Mouse (Mus musculus) CH12.LX (cell line): ENCODE data around the gene Gimap5.

Experiments
- CTCF ChIP-seq, 2 experiments: IDR thresholded peaks in 1 of 2; conservative IDR thresholded peaks in 1 of 2; 2 replicates each; pipeline ENCODE4 v1.5.1; 2011 to 2012; ENCODE audit warnings: low read depth in 2 of 2, low read length in 2 of 2, improper control_type of control experiment in 1 of 2, inconsistent platforms in 1 of 2, mild to moderate bottlenecking in 1 of 2, moderate library complexity in 1 of 2
- E2F4 ChIP-seq: IDR thresholded peaks from 2 replicates; pipeline ENCODE4 v1.6.1; 2011; ENCODE audit warnings: low read depth, low read length, improper control_type of control experiment; ENCODE audit not compliant: insufficient replicate concordance
- EP300 ChIP-seq: IDR thresholded peaks from 2 replicates; pipeline ENCODE4 v1.6.1; 2011; ENCODE audit warnings: low read length, improper control_type of control experiment
- HCFC1 ChIP-seq: IDR thresholded peaks from 2 replicates; pipeline ENCODE4 v1.6.1; 2012; ENCODE audit warnings: low read depth, mild to moderate bottlenecking, inconsistent platforms, low read length, improper control_type of control experiment
- POLR2A ChIP-seq: IDR thresholded peaks from 2 replicates; pipeline ENCODE4 v1.6.1; 2011; ENCODE audit warnings: low read depth, mild to moderate bottlenecking, improper control_type of control experiment, low read length
- SMC3 ChIP-seq: IDR thresholded peaks from 2 replicates; pipeline ENCODE4 v1.6.1; 2011; ENCODE audit warnings: low read depth, low read length, improper control_type of control experiment

DNA sequence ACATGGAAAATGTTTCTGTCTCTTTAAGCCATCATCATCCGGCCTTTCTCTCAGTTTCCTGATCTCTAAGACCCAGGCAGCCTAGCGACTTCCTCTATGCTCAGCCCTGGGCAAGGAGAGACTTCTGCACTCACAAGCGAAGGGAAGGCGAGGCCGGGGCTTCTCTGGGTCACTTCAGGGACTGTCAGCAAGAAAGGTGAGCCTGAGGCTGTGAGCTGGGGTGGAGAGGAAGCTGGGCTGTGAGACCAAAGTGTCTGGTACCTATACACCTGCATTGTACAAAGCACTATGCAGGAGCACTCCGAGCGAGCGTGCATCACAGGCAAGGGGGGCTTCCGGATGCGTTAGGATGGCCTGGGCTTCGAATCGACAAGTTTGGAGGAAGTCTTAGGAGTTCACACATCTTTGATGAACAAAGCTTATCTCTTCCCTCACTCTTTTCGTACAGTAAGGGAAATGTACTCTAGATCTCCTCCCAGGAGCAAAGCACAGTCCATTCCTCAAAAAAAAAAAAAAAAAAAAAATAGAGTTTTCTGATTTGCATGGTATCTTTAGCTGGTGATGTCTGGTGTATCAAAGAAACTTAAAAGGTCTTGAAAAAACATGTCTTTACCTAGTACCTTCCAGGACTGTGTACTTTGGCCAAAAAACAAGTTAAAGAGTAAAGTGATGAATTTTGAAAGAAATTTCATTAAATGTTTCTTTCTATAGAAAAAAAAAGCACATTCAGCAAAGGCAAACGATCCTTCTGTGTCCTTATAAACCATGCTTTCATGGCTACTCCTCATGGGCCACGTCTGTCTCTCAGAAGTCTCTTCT is 6.8 kb upstream of the Gimap5 start, which contains the start of gene Gimap1:
- peak; percentile 85 for TF ChIP-seq POLR2A
- TF ChIP-seq CTCF (conservative IDR thresholded peaks at IDR 0.05 in 1 of 2, IDR thresholded peaks at IDR 0.05 in 1 of 2; ENCODE audit: low read depth in 2 of 2, low read length in 2 of 2): no peak
- no peak for TF ChIP-seq E2F4
- no peak for TF ChIP-seq SMC3
- peak; percentile 51 for TF ChIP-seq EP300
- TF ChIP-seq HCFC1: peak; percentile 76
